Mouse (Mus musculus): ENCODE data around the gene Rp9. TPM values are rescaled to one million over a fixed set of nuclear protein-coding genes. Genes with fewer than 3 reads are reported as not detected.
"Not testable (repeated sequence)": the region's sequence is repeated elsewhere in the genome, so short reads cannot be mapped to it uniquely, and the experiment has no call there.

The Rp9 gene
- polyA plus RNA-seq, 3 experiments from 2014 or later: 19.6 to 37.9 (median 37.9) TPM

GRCm38 (mm10) chr9:22417547-22417946 lies 52.0 kb downstream of the Rp9 start:
- ATAC-seq: no peak

GRCm38 (mm10) chr9:22416187-22416586 lies 53.4 kb downstream of the Rp9 start:
- ATAC-seq: no peak

DNA sequence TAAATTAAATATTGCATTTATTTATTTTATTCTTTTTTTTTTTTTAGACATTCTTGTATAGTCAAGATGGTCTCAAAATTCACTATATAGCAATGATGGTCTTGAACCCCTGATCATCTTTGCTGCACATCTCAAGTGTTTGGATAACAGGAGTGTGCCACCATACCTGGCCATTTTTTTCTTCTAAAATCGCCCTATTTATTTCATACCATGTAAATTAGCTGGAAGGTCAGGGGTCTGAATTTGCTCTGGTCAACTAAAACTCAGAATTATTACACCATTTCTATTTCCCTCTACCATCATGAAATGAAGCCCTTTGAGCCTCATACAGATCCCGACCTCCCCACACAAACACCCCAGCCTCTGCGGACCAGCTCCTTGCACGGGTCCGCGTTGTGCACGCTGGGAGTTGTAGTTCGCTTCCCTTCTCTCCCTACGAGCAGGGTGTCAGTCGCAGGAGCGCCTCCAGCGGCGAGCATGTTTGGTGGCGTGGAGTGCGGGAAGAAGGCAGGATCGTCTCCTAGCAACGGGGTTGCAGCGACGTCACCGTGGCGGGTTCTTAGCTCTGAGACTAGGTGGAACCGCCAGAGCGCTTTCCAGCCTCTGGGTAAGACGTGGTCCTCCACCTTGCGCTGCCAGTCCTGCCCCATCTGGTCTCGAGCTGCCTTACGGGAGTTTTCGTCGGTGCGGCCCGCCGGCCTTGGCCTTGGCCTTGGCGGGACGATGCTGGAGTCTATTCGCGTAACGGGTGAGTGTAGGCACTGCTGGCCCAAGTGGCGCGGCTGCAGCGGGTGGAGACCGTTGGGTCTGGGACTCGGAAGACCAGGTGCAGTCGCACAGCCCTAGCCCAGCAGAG lies 58.3 kb downstream of the Rp9 start, which contains the start of gene 9530077C05Rik:
Gene 9530077C05Rik, plus strand, starts transcription at position 512 of the 856 bp plus-strand sequence.
- ATAC-seq: peak; percentile 100

DNA sequence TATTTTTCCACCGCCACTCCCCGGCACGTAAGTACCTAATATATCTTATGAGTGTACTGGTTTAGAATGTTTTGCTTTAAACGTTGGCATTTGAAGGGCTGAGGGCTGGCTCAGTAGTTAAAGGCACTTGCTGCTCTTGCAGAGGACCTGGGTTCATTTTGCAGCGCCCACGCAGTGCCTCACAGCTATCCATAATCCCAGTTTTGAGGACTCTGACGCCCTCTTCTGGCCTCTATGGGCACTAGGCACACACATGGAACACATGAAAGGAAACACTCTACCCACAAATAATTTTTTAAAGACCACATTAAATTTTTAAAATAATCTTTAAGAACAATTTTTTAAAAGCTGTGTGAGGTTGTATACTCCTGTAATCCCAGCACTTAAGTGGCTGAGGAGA lies 60.0 kb downstream of the Rp9 start:
- ATAC-seq: no peak

DNA sequence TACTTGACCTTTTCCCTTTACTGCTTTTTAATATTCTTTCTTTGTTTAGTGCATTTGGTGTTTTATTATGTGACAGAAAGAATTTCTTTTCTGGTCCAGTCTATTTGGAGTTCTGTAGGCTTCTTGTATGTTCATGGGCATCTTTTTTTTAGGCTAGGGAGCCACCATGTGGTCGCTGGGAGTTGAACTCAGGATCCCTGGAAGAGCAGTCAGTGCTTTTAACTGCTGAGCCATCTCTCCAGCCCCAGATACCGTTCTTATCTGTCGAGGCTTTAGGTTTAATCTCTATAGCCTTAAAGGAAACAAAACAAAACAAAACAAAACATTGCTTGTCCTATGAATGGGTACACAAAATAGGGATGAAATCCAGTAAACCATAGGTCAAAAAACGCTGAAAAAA lies 61.2 kb downstream of the Rp9 start:
- ATAC-seq: not testable (repeated sequence)

DNA sequence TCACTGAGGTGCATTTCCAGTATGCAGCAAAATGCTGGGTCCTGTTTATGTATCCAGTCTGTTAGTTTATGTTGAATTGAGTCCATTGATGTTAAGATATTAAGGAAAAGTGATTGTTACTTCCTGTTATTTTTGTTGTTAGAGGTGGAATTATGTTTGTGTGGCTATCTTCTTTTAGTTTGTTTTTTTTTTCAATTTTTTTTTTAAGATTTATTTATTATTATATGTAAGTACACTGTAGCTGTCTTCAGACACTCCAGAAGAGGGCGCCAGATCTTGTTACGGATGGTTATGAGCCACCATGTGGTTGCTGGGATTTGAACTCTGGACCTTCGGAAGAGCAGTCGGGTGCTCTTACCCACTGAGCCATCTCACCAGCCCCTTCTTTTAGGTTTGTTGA lies 61.9 kb downstream of the Rp9 start:
- not testable (repeated sequence) for ATAC-seq

DNA sequence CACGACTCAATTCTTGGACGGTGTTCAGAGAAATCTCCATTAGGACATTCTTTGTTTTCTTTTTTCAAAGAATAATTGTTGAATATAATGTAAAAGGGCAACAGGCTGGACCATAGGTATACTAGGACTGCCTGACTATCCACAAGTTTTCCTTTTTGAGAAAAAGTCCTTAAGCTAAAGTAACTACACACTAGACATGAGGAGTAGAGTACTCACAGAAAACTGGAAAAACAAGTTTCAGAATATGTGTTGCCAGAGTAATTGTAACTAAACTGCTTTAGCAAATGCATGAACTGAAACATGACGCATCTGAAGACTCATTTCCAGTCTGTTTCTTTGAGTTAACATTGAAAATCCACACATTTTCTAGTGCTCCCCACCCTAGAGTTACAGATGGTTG lies 64.1 kb downstream of the Rp9 start:
- no peak for ATAC-seq

- not testable (repeated sequence) for ATAC-seq
These were observed 66.0 kb downstream of the Rp9 start for GRCm38 (mm10) chr9:22403501-22403900.

DNA sequence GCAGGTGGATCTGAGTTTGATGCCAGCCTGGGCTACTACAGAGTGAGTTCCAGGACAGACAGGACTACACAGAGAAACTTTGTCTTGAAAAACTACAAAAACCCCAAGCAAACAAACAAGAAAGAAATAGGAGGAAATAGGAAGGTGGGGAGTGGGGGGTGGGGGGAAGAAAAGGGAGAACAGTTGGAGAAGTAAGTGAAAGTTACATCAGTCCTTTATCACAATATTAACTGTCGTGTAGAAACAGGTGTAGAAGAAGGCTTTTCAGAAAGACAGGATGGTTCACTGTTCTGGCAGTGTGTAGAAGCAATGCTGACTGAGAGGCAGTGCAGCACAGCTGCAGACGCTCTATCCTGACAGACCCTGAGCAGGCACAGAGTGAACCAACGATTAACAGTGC lies 66.6 kb downstream of the Rp9 start:
- ATAC-seq: no peak

GRCm38 (mm10) chr9:22402001-22402400 lies 67.5 kb downstream of the Rp9 start:
- ATAC-seq: no peak

DNA sequence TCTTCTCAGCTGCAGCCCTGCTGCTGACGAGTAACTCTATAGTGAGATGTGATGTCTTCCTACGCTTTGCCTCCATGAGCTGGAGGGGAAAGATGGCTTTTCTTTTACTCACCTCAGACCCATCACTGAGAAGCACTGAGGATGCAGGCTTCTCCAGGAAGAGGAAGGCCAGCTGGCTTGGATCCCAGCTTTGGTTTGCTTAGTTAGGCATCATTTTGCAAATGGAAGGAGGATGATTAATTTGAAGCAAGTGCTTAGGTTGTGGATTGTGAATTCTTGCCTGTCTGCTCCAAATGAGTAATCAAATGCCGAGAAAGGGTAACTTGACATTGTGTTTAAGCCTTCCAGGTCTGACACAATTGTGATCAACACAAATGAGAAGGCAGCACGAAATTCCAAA lies 70.5 kb downstream of the Rp9 start:
- no peak for ATAC-seq

- no peak for ATAC-seq
These were observed 74.8 kb downstream of the Rp9 start for GRCm38 (mm10) chr9:22394725-22395124.

- ATAC-seq: no peak
These were observed 79.2 kb downstream of the Rp9 start for GRCm38 (mm10) chr9:22390390-22390789.

- no peak for ATAC-seq
These were observed 79.8 kb downstream of the Rp9 start for GRCm38 (mm10) chr9:22389736-22390245.

DNA sequence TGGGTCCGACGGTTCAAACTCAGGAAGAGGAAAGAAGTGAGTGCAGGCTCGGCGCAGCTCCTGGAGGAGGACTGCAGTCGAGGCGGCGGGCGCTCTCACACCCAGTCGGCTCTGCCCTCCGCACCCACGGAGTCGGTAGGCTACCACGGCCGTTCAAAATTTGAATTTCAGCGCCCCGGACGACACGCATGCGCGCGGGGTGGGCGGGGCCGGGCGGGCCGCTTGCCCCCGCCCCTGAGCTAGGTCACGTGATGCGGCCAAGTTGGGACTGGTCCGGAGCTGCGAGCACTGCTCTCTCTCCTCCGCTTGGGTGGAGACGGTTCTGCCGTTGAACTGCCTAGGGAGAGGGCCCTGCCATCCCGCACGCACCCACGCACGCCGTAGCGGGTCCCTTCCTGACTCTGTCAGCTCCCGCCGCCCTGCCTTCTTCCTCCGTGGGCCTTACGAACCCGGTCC lies 80.5 kb downstream of the Rp9 start, which contains the start of gene Anln:
Gene Anln, minus strand, starts transcription at position 168 of the 456 bp plus-strand sequence.
- peak; percentile 93 for ATAC-seq

DNA sequence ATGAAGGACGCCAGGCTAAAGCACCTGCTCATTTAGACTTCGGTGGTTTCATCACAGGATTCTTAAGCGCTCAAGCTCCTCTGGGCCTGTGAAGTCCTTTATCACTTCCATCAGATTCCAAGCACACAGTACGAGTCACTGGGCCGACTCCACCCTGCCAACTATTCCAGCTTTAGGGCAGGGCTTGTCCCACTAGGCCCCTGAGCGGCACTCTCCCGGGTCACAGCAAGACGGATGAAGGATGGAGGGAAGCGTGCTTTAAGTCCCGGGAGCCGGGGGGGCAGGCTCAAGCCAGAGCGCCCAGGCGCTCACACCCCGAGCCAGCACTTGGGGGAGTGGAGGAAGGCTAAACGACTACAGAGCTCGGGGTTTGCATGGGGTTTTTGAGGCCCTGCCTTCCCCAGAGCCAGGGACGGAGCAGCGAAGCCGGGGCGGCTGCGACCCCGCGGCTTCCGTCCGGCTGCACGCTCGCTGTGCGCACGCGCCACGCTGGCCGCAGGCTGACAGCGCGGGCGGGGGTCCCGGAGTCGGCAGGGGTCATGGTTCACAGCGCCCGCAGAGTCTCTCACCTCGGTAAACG lies 81.1 kb downstream of the Rp9 start:
- ATAC-seq: peak; percentile 26

- ATAC-seq: no peak
These were observed 81.6 kb downstream of the Rp9 start for GRCm38 (mm10) chr9:22387901-22388300.

DNA sequence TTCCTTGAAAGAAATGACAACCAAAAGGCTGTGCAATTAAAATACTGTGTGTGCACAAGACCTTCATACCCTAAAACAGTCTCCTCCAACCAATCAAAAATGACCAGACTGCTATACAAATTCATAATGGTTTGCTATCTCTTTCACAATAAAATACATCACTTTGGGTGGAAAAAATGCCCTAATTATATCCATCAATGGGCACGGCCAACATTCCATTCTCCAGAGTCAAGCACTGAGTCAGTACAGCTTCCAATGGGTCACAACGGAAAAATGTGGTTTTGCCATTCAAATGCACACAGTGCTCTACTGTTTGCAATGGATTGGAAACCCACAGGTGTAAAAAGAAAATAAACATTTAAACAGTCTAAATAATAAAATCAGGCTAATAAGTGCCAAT lies 83.7 kb downstream of the Rp9 start:
- no peak for ATAC-seq

DNA sequence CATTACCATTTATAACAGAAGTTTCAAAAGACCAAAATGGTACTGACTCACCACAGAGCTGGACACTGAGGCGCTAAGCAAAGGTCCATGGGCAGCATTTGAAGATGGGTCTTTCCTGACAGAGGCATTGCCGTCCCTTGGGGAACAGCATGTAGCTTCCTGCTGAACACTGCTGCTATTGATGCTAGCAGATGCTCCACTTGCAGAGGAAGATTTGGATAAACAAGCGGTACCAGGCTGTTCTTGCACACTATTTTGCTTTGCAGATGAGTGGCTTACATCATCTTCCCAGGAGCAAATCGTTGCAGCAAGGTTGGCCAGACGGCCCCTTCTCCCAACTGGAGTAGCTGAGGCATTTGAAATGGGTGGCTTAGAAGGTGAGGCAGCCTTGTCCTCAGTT lies 93.5 kb downstream of the Rp9 start:
- no peak for ATAC-seq

DNA sequence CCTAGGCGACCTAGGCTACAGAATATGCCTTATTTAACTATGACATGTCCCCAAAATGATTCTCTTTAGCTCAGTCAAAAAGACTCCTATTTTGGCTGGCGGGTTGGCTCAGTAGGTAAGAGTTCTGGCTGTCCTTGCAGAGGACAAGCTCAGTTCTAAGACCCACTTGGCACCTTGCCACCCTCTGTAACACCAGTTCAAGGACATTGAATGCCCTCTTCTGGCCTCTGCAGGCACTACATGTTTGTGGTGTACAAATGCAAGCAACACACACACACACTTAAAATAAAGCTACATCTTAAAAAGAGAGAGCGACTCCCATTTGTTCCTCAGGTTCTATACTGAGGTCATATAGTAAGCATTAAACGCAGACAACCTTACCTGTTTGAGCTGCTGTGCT lies 96.8 kb downstream of the Rp9 start:
- ATAC-seq: no peak

GRCm38 (mm10) chr9:22368030-22368429 lies 101.5 kb downstream of the Rp9 start:
- ATAC-seq: no peak

GRCm38 (mm10) chr9:22366621-22367020 lies 102.9 kb downstream of the Rp9 start:
- no peak for ATAC-seq

DNA sequence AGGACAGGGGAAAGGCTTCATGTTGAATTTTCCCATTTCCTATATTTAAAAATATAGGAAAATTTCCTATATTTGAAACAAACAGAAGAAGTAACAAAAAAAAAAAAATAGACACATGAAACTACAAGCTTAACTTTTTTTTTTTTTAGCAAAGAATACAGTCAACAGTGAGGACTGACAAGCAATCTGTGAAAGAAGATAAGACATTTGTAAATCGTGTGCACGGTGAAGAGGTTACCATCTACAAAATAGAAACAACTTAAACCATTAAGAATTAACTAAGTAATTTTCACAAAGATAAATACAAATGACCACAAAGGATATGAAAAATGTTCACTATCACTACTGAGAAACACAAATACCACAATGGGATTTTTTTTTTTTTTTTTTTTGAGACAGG lies 103.3 kb downstream of the Rp9 start:
- ATAC-seq: no peak

Measured in inflammation-experienced regulatory T-cells, adult 6 months (primary cell).